ENCODE assay signal across 13 mouse cellular contexts in the genomic region with DNA sequence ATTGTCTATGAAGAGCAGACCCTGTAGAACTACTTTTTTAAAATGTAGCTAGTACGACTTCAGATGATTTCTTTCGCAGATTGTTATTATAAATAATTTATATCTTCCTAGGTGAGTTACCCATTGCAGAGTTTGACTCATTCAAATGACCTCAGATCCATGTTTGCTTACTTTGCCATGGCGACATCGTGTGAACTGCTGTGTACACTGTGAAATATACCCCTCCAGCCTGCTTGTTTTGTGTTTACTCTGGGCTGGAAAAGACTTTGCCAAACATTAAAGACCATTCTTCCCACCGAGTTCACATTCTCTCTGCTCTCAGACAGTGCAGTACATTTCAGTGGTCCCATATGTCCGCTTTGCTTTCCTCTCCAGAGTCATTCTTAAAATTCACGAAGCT. TPM values are rescaled to one million over a fixed set of nuclear protein-coding genes. Genes with fewer than 3 reads are reported as not detected.
"Had no signal": no experiment of that assay in that cellular context is flagged by ENCODE, and none has a peak within 500 bp of the region (broad histone marks: within the 10 kb centered on the region; RNA-seq: fewer than 3 reads in every experiment).

No protein-coding gene starts in this region.

- H3K9ac ChIP-seq: liver, embryonic 15.5 days; midbrain, embryonic 15.5 days; neural tube, embryonic 13.5 days had no signal

- H3K4me2 ChIP-seq: liver, embryonic 15.5 days; midbrain, embryonic 15.5 days; neural tube, embryonic 13.5 days had no signal

- H3K27ac ChIP-seq: left cerebral cortex, adult 2 months; limb, embryonic 10.5 days; liver, embryonic 15.5 days; midbrain, embryonic 15.5 days; neural tube, embryonic 13.5 days had no signal

- H3K27me3 ChIP-seq: liver, embryonic 15.5 days; midbrain, embryonic 15.5 days; neural tube, embryonic 13.5 days had no signal

- H3K36me3 ChIP-seq: liver, embryonic 15.5 days had no signal

- DNase-seq: kidney, adult 8-10 months; kidney, postnatal 25 days; right cerebral cortex, postnatal 25 days; thymus, adult 2 months; thymus, postnatal 36 days had no signal

- H3K4me3 ChIP-seq: left cerebral cortex, adult 2 months; limb, embryonic 10.5 days; liver, embryonic 15.5 days; midbrain, embryonic 15.5 days; neural tube, embryonic 13.5 days had no signal

- H3K4me1 ChIP-seq: limb, embryonic 10.5 days; liver, embryonic 15.5 days; midbrain, embryonic 15.5 days; neural tube, embryonic 13.5 days had no signal

- ATAC-seq: hindbrain, embryonic 16.5 days; inflammation-experienced regulatory T-cells, adult 6 months; intestine, postnatal 0 days; midbrain, embryonic 15.5 days had no signal

- H3K9me3 ChIP-seq: limb, embryonic 10.5 days; liver, embryonic 15.5 days; midbrain, embryonic 15.5 days; neural tube, embryonic 13.5 days had no signal

RNA-seq across cellular contexts. Expression of a gene that starts 28.1 kb away (rescaled TPM):
- polyA plus RNA-seq: inflammation-experienced regulatory T-cells, adult 6 months had no signal
